Mouse (Mus musculus): ENCODE data around the gene Ppp1r27. TPM values are rescaled to one million over a fixed set of nuclear protein-coding genes. Genes with fewer than 3 reads are reported as not detected.
A peak's percentile ranks its signal among the peaks of the same experiment; 100 is the strongest.
"Not testable (repeated sequence)": the region's sequence is repeated elsewhere in the genome, so short reads cannot be mapped to it uniquely, and the experiment has no call there.

The Ppp1r27 gene
- polyA plus RNA-seq, 1 experiment: 0.51 TPM

DNA sequence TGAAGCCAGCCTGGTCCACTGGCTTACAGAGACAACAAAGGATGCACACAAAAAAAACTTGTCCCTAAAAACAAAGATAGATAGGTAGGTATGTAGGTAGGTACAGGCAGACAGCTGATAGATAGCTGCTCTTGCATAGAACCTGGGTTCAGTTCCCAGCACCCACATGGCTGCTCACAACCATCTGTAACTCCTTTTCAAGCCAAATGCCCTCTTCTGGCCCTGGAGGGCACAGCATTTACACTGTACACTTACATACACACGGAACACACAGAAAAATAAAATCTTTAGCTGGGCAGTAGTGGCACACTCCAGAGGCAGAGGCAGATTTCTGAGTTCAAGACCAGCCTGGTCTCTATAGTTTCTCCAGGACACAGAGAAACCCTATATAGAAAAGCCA, 33.0 kb upstream of the Ppp1r27 start:
- Histone ChIP-seq H3K36me3 (ENCODE audit: control insufficient read depth, insufficient read depth, low read length) (peaks cover 24% of the 10 kb centered on the region), H3K27me3 (ENCODE audit: control insufficient read depth, insufficient read depth, low read length) (no peaks in the 10 kb centered on the region), H3K27ac (ENCODE audit: insufficient read depth, low read depth, low read length) (no peak overlapping the region), H3K4me3 (ENCODE audit: low read depth, low read length) (no peak overlapping the region), H3K4me1 (ENCODE audit: control insufficient read depth, insufficient read depth, insufficient read length, low read length) (peaks cover 13% of the 10 kb centered on the region)
- WGBS: 95% methylated on average over 1 of the region's 1 CpGs
- TF ChIP-seq CTCF (IDR thresholded peaks at IDR 0.05; ENCODE audit: extremely low read depth, insufficient read length, insufficient replicate concordance, low read depth, low read length) (no peak), POLR2A (IDR thresholded peaks at IDR 0.05; ENCODE audit: low read depth, low read length) (no peak)

DNA sequence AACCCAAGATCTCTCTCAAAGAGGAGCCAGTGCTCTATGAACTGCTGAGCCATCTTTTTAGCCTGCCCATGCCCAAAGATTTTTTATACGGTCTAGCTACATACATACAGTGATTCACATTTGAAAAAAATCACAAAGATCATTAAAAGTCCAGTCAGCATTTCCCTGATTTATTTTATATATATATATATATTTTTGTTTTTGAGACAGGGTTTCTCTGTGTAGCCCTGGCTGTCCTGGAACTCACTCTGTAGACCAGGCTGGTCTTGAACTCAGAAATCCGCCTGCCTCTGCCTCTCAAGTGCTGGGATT, 32.0 kb upstream of the Ppp1r27 start:
- not testable (repeated sequence) for H3K27me3 ChIP-seq (ENCODE audit: control insufficient read depth, insufficient read depth, low read length); H3K4me3 ChIP-seq (ENCODE audit: low read depth, low read length); H3K27ac ChIP-seq (ENCODE audit: insufficient read depth, low read depth, low read length)
- Histone ChIP-seq H3K4me1 (ENCODE audit: control insufficient read depth, insufficient read depth, insufficient read length, low read length) (peaks cover 23% of the 10 kb centered on the region), H3K36me3 (ENCODE audit: control insufficient read depth, insufficient read depth, low read length) (peaks cover 30% of the 10 kb centered on the region)
- WGBS: 92% methylated on average over 2 of the region's 2 CpGs

DNA sequence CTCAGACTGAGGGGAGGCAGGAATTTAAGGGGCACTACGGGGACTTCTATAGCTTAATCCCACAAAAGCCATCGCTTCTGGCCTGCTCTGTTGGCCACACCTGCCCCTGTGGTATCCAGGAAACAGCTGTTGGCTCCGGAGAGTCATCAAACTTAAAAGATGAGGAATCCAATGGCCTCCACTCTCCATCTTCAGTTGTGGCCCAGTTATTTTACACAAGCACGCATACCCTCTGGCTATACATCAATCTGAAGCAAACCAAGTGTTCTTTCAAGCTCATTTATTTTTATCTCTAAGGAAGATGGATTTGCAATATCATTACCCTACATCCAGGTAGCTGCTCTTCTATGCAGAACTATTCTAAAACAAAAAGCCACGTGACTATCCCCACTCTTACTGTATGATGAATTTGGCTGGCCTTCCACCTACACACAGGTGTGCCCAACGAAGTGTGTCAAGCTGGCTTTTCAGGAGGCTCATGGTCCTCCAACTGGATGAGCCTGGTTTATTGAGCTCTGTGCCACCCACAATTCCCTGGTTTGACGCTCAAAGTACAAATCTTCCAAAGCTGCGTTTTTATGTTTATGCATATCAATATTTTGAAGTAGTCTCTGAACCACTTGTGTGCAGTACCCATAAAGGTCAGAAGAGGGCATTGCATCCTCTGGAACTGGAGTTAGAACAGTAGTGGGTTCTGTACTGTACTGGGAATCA, 31.5 kb upstream of the Ppp1r27 start:
- Histone ChIP-seq H3K27ac (ENCODE audit: insufficient read depth, low read depth, low read length) (peak overlapping the region; percentile 73), H3K4me3 (ENCODE audit: low read depth, low read length) (peak overlapping the region; percentile 81), H3K4me1 (ENCODE audit: control insufficient read depth, insufficient read depth, insufficient read length, low read length) (peaks cover 28% of the 10 kb centered on the region), H3K27me3 (ENCODE audit: control insufficient read depth, insufficient read depth, low read length) (no peaks in the 10 kb centered on the region), H3K36me3 (ENCODE audit: control insufficient read depth, insufficient read depth, low read length) (peaks cover 35% of the 10 kb centered on the region)
- WGBS: 48% methylated on average over 8 of the region's 8 CpGs
- peak; percentile 21; the same call in 1 of the 2 replicates for TF ChIP-seq CTCF (IDR thresholded peaks at IDR 0.05; ENCODE audit: extremely low read depth, insufficient read length, insufficient replicate concordance, low read depth, low read length)
- TF ChIP-seq POLR2A (IDR thresholded peaks at IDR 0.05; ENCODE audit: low read depth, low read length): no peak

GRCm38 (mm10) chr11:120581490-120582267, 30.7 kb upstream of the Ppp1r27 start, which contains the start of gene Arhgdia:
Gene Arhgdia (minus strand): TSS chr11:120581624.
- TF ChIP-seq POLR2A (IDR thresholded peaks at IDR 0.05; ENCODE audit: low read depth, low read length) (peak; percentile 94), CTCF (IDR thresholded peaks at IDR 0.05; ENCODE audit: extremely low read depth, insufficient read length, insufficient replicate concordance, low read depth, low read length) (peak; percentile 38; the same call in 1 of the 2 replicates)
- WGBS: 2% methylated on average over 70 of the region's 75 CpGs
- H3K27me3 ChIP-seq (ENCODE audit: control insufficient read depth, insufficient read depth, low read length): no peaks in the 10 kb centered on the region
- H3K4me1 ChIP-seq (ENCODE audit: control insufficient read depth, insufficient read depth, insufficient read length, low read length): peaks cover 34% of the 10 kb centered on the region
- peak within 1 kb of the TSS; percentile 73 for H3K27ac ChIP-seq (ENCODE audit: insufficient read depth, low read depth, low read length)
- H3K4me3 ChIP-seq (ENCODE audit: low read depth, low read length): peak within 1 kb of the TSS; percentile 81
- H3K36me3 ChIP-seq (ENCODE audit: control insufficient read depth, insufficient read depth, low read length): peaks cover 33% of the 10 kb centered on the region

GRCm38 (mm10) chr11:120580871-120581331, 30.0 kb upstream of the Ppp1r27 start:
- Histone ChIP-seq H3K4me1 (ENCODE audit: control insufficient read depth, insufficient read depth, insufficient read length, low read length) (peaks cover 38% of the 10 kb centered on the region), H3K36me3 (ENCODE audit: control insufficient read depth, insufficient read depth, low read length) (peaks cover 31% of the 10 kb centered on the region), H3K27ac (ENCODE audit: insufficient read depth, low read depth, low read length) (peak overlapping the region; percentile 73), H3K27me3 (ENCODE audit: control insufficient read depth, insufficient read depth, low read length) (no peaks in the 10 kb centered on the region), H3K4me3 (ENCODE audit: low read depth, low read length) (peak overlapping the region; percentile 81)
- under 1% methylated on average over 44 of the region's 44 CpGs for WGBS
- TF ChIP-seq POLR2A (IDR thresholded peaks at IDR 0.05; ENCODE audit: low read depth, low read length): no peak
- TF ChIP-seq CTCF (IDR thresholded peaks at IDR 0.05; ENCODE audit: extremely low read depth, insufficient read length, insufficient replicate concordance, low read depth, low read length): no peak

DNA sequence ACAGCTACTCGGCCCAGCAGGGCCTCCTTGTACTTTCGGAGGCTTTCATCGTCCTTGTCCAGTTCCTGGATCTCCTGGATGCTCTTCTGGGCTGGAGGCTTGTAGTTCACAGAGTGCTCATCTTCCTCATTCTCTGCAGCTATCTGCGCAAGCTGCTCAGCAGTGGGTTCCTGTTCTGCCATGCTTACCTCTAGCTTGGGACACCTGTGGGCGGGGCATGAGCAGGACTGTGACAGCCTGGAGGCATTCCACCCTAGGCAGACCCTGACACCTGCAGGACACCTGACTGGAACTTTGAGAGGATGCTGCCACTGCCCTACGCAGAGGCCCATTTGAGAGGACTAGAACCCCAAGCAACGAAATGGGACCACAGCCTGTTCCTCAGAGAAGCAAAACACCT, 29.3 kb upstream of the Ppp1r27 start:
- 21% methylated on average over 7 of the region's 7 CpGs for WGBS
- TF ChIP-seq CTCF (IDR thresholded peaks at IDR 0.05; ENCODE audit: extremely low read depth, insufficient read length, insufficient replicate concordance, low read depth, low read length): no peak
- TF ChIP-seq POLR2A (IDR thresholded peaks at IDR 0.05; ENCODE audit: low read depth, low read length): no peak; the same call in 1 of the 2 replicates
- peak overlapping the region; percentile 73 for H3K27ac ChIP-seq (ENCODE audit: insufficient read depth, low read depth, low read length)
- H3K4me3 ChIP-seq (ENCODE audit: low read depth, low read length): peak overlapping the region; percentile 81
- H3K36me3 ChIP-seq (ENCODE audit: control insufficient read depth, insufficient read depth, low read length): peaks cover 26% of the 10 kb centered on the region
- no peaks in the 10 kb centered on the region for H3K27me3 ChIP-seq (ENCODE audit: control insufficient read depth, insufficient read depth, low read length)
- H3K4me1 ChIP-seq (ENCODE audit: control insufficient read depth, insufficient read depth, insufficient read length, low read length): peaks cover 38% of the 10 kb centered on the region

All from small intestine, adult 2 months (tissue).